ENCODE assay signal across 12 mouse cellular contexts in genomic region chr15:17006139-17006538, GRCm38 (mm10).
"Had no signal": no experiment of that assay in that cellular context is flagged by ENCODE, and none has a peak within 500 bp of the region (broad histone marks: within the 10 kb centered on the region; RNA-seq: fewer than 3 reads in every experiment).

No protein-coding gene starts in this region.

- H3K4me3 ChIP-seq: left cerebral cortex, adult 2 months; limb, embryonic 10.5 days; liver, embryonic 13.5 days; midbrain, embryonic 13.5 days had no signal

- H3K27me3 ChIP-seq: liver, embryonic 13.5 days; midbrain, embryonic 13.5 days had no signal

- H3K36me3 ChIP-seq: limb, embryonic 10.5 days; liver, embryonic 13.5 days; midbrain, embryonic 13.5 days had no signal

- H3K4me2 ChIP-seq: liver, embryonic 13.5 days; midbrain, embryonic 13.5 days had no signal

- DNase-seq: kidney, adult 18-20 months; kidney, postnatal 14 days; liver, embryonic 13.5 days; liver, postnatal 0 days; lung, postnatal 36 days; right cerebral cortex, postnatal 4 days; spleen, adult 18-20 months; thymus, adult 2 months; thymus, postnatal 25 days had no signal

- H3K9me3 ChIP-seq: limb, embryonic 10.5 days; liver, embryonic 13.5 days; midbrain, embryonic 13.5 days had no signal

- H3K27ac ChIP-seq: left cerebral cortex, adult 2 months; limb, embryonic 10.5 days; liver, embryonic 13.5 days; midbrain, embryonic 13.5 days had no signal

- ATAC-seq: liver, postnatal 0 days; midbrain, embryonic 13.5 days had no signal

- H3K9ac ChIP-seq: liver, embryonic 13.5 days; liver, postnatal 0 days; midbrain, embryonic 13.5 days had no signal

- H3K4me1 ChIP-seq: limb, embryonic 10.5 days; liver, embryonic 13.5 days; midbrain, embryonic 13.5 days had no signal
